Mouse (Mus musculus): ENCODE results near the gene Clca4b. TPM values are rescaled to one million over a fixed set of nuclear protein-coding genes. Genes with fewer than 3 reads are reported as not detected.

The Clca4b gene
- polyA plus RNA-seq (2012; rRNA removed): 0.04 TPM in 1 of 2 replicates, not detected in the other

GRCm38 (mm10) chr3:144932335-144932734 lies at the start of gene Clca4b:
Gene Clca4b (minus strand): TSS chr3:144932529.

GRCm38 (mm10) chr3:144974945-144975344 lies 42.6 kb upstream of the Clca4b start, which contains the start of gene Clca4a:
Gene Clca4a (minus strand): TSS chr3:144975045.

Other genes starting within 250 kb of the Clca4b start
- 15.3 and 27.7 TPM in 2 replicates for gene Sh3glb1, start 212.2 kb downstream of the Clca4b start, polyA plus RNA-seq (2012; rRNA removed)
- gene Clca3a1, start 171.6 kb downstream of the Clca4b start, polyA plus RNA-seq (2012; rRNA removed): 0.84 and 2.2 TPM in 2 replicates
- 0.07 and 0.16 TPM in 2 replicates for gene Clca3a2, start 113.0 kb downstream of the Clca4b start, polyA plus RNA-seq (2012; rRNA removed)
- gene Clca3b, start 83.2 kb downstream of the Clca4b start, polyA plus RNA-seq (2012; rRNA removed): not detected in 2 replicates
- gene Clca4a, start 42.5 kb upstream of the Clca4b start, polyA plus RNA-seq (2012; rRNA removed): not detected in 2 replicates
- gene Clca1, start 100.2 kb upstream of the Clca4b start, polyA plus RNA-seq (2012; rRNA removed): 0.05 and 0.15 TPM in 2 replicates
- gene Clca2, start 166.9 kb upstream of the Clca4b start, polyA plus RNA-seq (2012; rRNA removed): 0.07 and 0.19 TPM in 2 replicates
- 35.8 and 45.5 TPM in 2 replicates for gene Odf2l, start 186.1 kb upstream of the Clca4b start, polyA plus RNA-seq (2012; rRNA removed)